Mouse (Mus musculus): Measurements from ENCODE around the gene Gm20388. TPM values are rescaled to one million over a fixed set of nuclear protein-coding genes. Genes with fewer than 3 reads are reported as not detected.

The Gm20388 gene
- total and polyA plus RNA-seq, 3 experiments: 0.02 to 0.05 TPM; not detected in 1

DNA sequence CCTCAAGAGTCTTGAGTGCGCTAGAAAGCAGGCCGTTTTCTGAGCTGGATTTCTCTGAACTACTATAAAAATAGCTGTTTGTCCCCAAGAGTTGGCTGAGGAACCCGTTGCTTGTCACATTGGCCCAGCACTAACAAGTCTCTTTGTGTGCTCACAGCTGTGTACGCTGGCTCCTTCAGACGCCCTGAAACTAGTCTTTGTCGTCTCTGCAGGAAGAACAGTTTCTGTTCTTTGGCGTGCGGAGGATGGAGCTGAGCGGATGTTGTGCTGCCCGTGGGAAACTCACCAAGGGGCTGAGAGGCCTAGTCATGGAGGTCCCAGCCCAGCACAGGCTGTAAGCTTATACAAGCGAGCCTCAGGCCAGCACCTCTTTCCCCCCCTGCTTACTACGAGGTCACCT lies 3173.0 kb downstream of the Gm20388 start:
- no peaks in the 10 kb centered on the region for H3K27me3 ChIP-seq (ENCODE audit: insufficient read depth, low read length)
- no peak for TF ChIP-seq GATA1 (IDR thresholded peaks at IDR 0.05; ENCODE audit: borderline replicate concordance, low read length)
- TF ChIP-seq POLR2AphosphoS5 (IDR thresholded peaks at IDR 0.05; ENCODE audit: insufficient replicate concordance, low read depth, low read length): no peak
- TF ChIP-seq TAL1 (conservative IDR thresholded peaks at IDR 0.05; ENCODE audit: low read depth, low read length): no peak
- TF ChIP-seq CTCF (IDR thresholded peaks at IDR 0.05; ENCODE audit: low read depth, low read length): no peak
- no peak for TF ChIP-seq GATA2 (IDR thresholded peaks at IDR 0.05; ENCODE audit: borderline replicate concordance, low read depth, low read length)
- peaks cover 95% of the 10 kb centered on the region for H3K36me3 ChIP-seq (replicated peaks)
- H3K4me1 ChIP-seq (ENCODE audit: insufficient read depth, low read depth, low read length): no peaks in the 10 kb centered on the region
- no peak for DNase-seq (ENCODE audit: low spot score)
- ATAC-seq (ENCODE audit: extremely low read depth, insufficient number of reproducible peaks, low FRiP score, poor library complexity, severe bottlenecking): no peak
- H3K9me3 ChIP-seq (replicated peaks): no peaks in the 10 kb centered on the region
- no peak overlapping the region for H3K4me3 ChIP-seq (ENCODE audit: low read depth, low read length)

DNA sequence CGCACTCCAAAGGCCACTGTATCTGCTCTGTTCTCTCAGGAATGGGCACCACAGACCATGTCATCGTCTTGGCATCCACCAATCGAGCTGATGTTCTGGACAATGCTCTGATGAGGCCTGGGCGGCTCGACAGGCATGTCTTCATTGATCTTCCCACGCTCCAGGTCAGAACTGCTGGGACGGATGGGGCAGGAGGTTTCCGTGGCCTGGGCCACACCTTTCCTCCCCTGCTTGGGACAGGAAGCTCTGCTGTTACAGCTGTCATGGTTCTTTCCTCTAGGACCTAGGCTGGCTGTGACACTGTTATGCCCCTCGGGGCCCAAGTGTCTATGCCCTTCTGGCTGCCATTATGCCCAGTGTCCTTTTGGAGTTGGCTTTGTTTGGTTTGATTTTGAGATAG lies 3176.6 kb downstream of the Gm20388 start:
- Histone ChIP-seq H3K4me3 (ENCODE audit: low read depth, low read length) (no peak overlapping the region), H3K9me3 (replicated peaks) (no peaks in the 10 kb centered on the region), H3K4me1 (ENCODE audit: insufficient read depth, low read depth, low read length) (no peaks in the 10 kb centered on the region), H3K27me3 (ENCODE audit: insufficient read depth, low read length) (no peaks in the 10 kb centered on the region), H3K36me3 (replicated peaks) (peaks cover 98% of the 10 kb centered on the region)
- no peak for DNase-seq (ENCODE audit: low spot score)
- TF ChIP-seq TAL1 (conservative IDR thresholded peaks at IDR 0.05; ENCODE audit: low read depth, low read length) (no peak), GATA2 (IDR thresholded peaks at IDR 0.05; ENCODE audit: borderline replicate concordance, low read depth, low read length) (no peak), POLR2AphosphoS5 (IDR thresholded peaks at IDR 0.05; ENCODE audit: insufficient replicate concordance, low read depth, low read length) (no peak), CTCF (IDR thresholded peaks at IDR 0.05; ENCODE audit: low read depth, low read length) (no peak), GATA1 (IDR thresholded peaks at IDR 0.05; ENCODE audit: borderline replicate concordance, low read length) (no peak)
- no peak for ATAC-seq (ENCODE audit: extremely low read depth, insufficient number of reproducible peaks, low FRiP score, poor library complexity, severe bottlenecking)

DNA sequence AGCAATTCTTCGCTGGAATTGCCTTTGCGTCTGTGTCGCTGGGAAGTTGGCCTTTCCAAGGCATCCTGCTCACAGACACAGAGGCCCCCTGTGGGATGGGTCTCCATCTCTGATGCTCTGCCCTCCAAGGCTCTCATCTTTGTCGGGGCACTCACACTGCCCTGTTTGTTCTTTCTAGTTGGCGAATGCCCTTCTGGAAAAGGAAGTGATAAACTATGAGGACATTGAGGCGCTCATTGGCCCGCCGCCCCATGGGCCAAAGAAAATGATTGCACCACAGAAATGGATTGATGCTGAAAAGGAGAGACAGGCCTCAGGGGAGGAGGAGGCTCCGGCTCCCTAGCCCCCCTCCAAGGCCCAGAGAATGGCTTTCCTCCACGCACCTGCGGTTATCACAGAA lies 3186.6 kb downstream of the Gm20388 start:
- DNase-seq (ENCODE audit: low spot score): no peak
- peaks cover 24% of the 10 kb centered on the region for H3K4me1 ChIP-seq (ENCODE audit: insufficient read depth, low read depth, low read length)
- H3K36me3 ChIP-seq (replicated peaks): peaks cover 58% of the 10 kb centered on the region
- no peak for ATAC-seq (ENCODE audit: extremely low read depth, insufficient number of reproducible peaks, low FRiP score, poor library complexity, severe bottlenecking)
- no peak overlapping the region for H3K4me3 ChIP-seq (ENCODE audit: low read depth, low read length)
- no peaks in the 10 kb centered on the region for H3K27me3 ChIP-seq (ENCODE audit: insufficient read depth, low read length)
- TF ChIP-seq CTCF (IDR thresholded peaks at IDR 0.05; ENCODE audit: low read depth, low read length): no peak
- TF ChIP-seq GATA2 (IDR thresholded peaks at IDR 0.05; ENCODE audit: borderline replicate concordance, low read depth, low read length): no peak
- TF ChIP-seq GATA1 (IDR thresholded peaks at IDR 0.05; ENCODE audit: borderline replicate concordance, low read length): no peak
- TF ChIP-seq POLR2AphosphoS5 (IDR thresholded peaks at IDR 0.05; ENCODE audit: insufficient replicate concordance, low read depth, low read length): no peak
- TF ChIP-seq TAL1 (conservative IDR thresholded peaks at IDR 0.05; ENCODE audit: low read depth, low read length): no peak
- H3K9me3 ChIP-seq (replicated peaks): no peaks in the 10 kb centered on the region

DNA sequence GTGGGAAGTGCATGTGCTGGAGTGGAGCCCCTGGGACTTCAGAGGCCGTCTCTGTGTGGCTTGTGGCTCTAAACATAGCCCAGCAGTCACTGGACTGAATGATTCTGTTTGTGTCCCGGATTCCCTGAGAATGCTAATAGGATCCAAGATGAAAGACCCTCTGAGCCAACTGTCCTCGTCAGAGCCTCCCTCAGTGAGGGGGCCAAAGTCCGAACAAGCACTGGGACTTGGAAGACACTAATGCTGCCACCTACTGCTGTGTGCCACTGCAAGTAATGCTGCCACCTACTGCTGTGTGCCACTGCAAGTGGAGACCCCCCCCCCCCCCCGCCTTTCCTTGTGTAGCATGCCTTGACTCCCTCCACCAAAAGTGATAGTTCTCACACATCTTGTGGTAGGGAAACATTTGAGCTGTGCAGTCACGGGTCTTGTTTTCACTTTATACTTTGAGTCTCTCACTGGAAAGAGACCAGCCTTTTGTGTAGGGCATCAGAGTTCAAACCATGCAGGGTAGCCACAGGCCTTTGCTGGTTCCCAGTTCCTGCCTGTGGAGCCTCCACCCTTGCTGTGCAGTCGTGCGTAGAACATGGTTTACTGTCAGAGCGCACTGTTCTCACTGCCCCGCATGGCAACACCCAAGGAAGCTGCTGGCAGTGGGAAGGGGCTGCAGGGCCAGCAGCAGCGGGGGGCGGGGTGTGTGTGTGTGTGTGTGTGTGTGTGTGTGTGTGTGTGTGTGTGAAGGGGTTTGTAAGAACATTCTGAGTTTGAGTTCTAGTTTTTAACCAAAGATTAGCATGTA lies 3187.3 kb downstream of the Gm20388 start:
- Histone ChIP-seq H3K36me3 (replicated peaks) (peaks cover 59% of the 10 kb centered on the region), H3K4me3 (ENCODE audit: low read depth, low read length) (peak overlapping the region; percentile 54; the same call in 1 of the 2 replicates), H3K9me3 (replicated peaks) (no peaks in the 10 kb centered on the region), H3K27me3 (ENCODE audit: insufficient read depth, low read length) (no peaks in the 10 kb centered on the region), H3K4me1 (ENCODE audit: insufficient read depth, low read depth, low read length) (peaks cover 24% of the 10 kb centered on the region)
- DNase-seq (ENCODE audit: low spot score): peak; percentile 34
- ATAC-seq (ENCODE audit: extremely low read depth, insufficient number of reproducible peaks, low FRiP score, poor library complexity, severe bottlenecking): no peak
- TF ChIP-seq TAL1 (conservative IDR thresholded peaks at IDR 0.05; ENCODE audit: low read depth, low read length): no peak
- no peak for TF ChIP-seq GATA2 (IDR thresholded peaks at IDR 0.05; ENCODE audit: borderline replicate concordance, low read depth, low read length)
- no peak for TF ChIP-seq CTCF (IDR thresholded peaks at IDR 0.05; ENCODE audit: low read depth, low read length)

DNA sequence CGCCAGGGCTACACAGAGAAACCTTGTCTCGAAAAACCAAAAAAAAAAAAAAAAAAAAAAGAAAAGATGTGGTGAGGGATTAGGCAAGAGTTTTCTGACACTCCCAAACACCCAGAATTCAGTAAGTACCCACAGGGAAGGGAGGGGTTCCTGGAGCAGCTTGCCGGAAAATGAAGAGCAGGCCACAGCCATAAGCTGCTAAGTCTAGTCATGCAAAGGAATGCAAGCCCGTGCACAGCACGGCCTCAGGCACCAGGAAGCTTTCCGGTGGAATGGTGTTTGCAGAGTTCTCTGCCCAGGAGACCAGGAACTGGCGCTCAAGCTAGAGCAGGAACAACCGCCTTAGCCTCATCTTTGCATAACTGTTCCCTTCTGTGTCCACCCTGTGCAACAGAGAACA lies 3189.6 kb downstream of the Gm20388 start:
- H3K4me3 ChIP-seq (ENCODE audit: low read depth, low read length): no peak overlapping the region
- TF ChIP-seq TAL1 (conservative IDR thresholded peaks at IDR 0.05; ENCODE audit: low read depth, low read length) (no peak), CTCF (IDR thresholded peaks at IDR 0.05; ENCODE audit: low read depth, low read length) (no peak), GATA2 (IDR thresholded peaks at IDR 0.05; ENCODE audit: borderline replicate concordance, low read depth, low read length) (no peak), POLR2AphosphoS5 (IDR thresholded peaks at IDR 0.05; ENCODE audit: insufficient replicate concordance, low read depth, low read length) (no peak), GATA1 (IDR thresholded peaks at IDR 0.05; ENCODE audit: borderline replicate concordance, low read length) (no peak)
- no peak for ATAC-seq (ENCODE audit: extremely low read depth, insufficient number of reproducible peaks, low FRiP score, poor library complexity, severe bottlenecking)
- H3K36me3 ChIP-seq (replicated peaks): peaks cover 59% of the 10 kb centered on the region
- peaks cover 34% of the 10 kb centered on the region for H3K4me1 ChIP-seq (ENCODE audit: insufficient read depth, low read depth, low read length)
- no peaks in the 10 kb centered on the region for H3K27me3 ChIP-seq (ENCODE audit: insufficient read depth, low read length)
- no peak for DNase-seq (ENCODE audit: low spot score)
- H3K9me3 ChIP-seq (replicated peaks): no peaks in the 10 kb centered on the region

DNA sequence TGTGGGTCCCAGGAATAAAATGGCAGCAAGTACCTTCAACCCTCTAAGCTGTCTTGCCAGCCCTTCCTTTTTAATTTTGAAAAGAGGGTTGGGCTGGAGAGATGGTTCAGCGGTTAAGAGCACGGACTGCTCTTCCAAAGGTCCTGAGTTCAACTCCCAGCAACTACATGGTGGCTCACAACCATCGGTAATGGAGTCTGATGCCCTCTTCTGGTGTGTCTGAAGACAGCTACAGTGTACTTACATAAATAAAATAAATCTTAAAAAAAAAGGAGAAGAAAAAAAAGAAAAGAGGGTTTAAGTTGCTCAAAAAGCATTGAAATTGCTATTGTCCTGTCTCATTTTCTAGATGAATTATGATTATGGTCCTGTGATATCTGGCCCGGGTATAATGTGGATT lies 3190.6 kb downstream of the Gm20388 start:
- H3K4me3 ChIP-seq (ENCODE audit: low read depth, low read length): no peak overlapping the region
- H3K27me3 ChIP-seq (ENCODE audit: insufficient read depth, low read length): no peaks in the 10 kb centered on the region
- no peak for DNase-seq (ENCODE audit: low spot score)
- no peaks in the 10 kb centered on the region for H3K9me3 ChIP-seq (replicated peaks)
- peaks cover 35% of the 10 kb centered on the region for H3K4me1 ChIP-seq (ENCODE audit: insufficient read depth, low read depth, low read length)
- no peak for ATAC-seq (ENCODE audit: extremely low read depth, insufficient number of reproducible peaks, low FRiP score, poor library complexity, severe bottlenecking)
- TF ChIP-seq GATA2 (IDR thresholded peaks at IDR 0.05; ENCODE audit: borderline replicate concordance, low read depth, low read length) (no peak), GATA1 (IDR thresholded peaks at IDR 0.05; ENCODE audit: borderline replicate concordance, low read length) (no peak), CTCF (IDR thresholded peaks at IDR 0.05; ENCODE audit: low read depth, low read length) (no peak), POLR2AphosphoS5 (IDR thresholded peaks at IDR 0.05; ENCODE audit: insufficient replicate concordance, low read depth, low read length) (no peak)
- H3K36me3 ChIP-seq (replicated peaks): peaks cover 58% of the 10 kb centered on the region

Data from G1E (cell line).